Mouse (Mus musculus): ENCODE results near the gene Atxn1. TPM values are rescaled to one million over a fixed set of nuclear protein-coding genes. Genes with fewer than 3 reads are reported as not detected.

Atxn1 gene
- total and polyA plus RNA-seq, 3 experiments = 0.39 to 1.1 TPM; not detected in 1

DNA sequence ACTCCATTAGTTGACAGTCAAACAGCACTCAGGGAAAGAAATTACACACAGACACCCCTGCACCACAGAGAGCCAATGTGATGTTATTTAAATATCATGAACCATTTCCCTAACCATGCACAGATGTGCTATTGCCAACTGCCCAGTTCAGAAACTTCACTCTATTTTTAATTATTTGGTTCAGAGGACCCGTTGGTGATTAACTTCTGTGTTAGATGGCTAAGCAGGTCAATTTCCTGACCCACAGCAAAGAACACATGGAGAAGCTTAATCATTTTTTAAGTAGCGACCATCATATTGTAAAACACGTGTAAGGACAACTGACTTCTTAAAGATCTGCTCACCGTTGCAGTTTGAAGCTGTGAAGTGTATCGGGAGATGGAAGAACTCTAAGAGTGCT, 26.7 kb downstream of the Atxn1 start:
- H3K4me3 ChIP-seq (ENCODE audit: control insufficient read depth in 1 of 2, insufficient read depth in 1 of 2, low read depth in 2 of 2, low read length in 2 of 2) = no peak overlapping the region
- H3K9ac ChIP-seq (ENCODE audit: control insufficient read depth, low read depth, low read length, poor library complexity, severe bottlenecking) = no peak overlapping the region
- DNase-seq (ENCODE audit: low read depth, low spot score) = no peak
- no peaks in the 10 kb centered on the region for H3K79me2 ChIP-seq (ENCODE audit: control insufficient read depth, insufficient read depth, low read length, poor library complexity)
- H3K36me3 ChIP-seq (ENCODE audit: control insufficient read depth in 1 of 2, insufficient read depth in 2 of 2, low read length in 2 of 2) = no peaks in the 10 kb centered on the region
- H3K27ac ChIP-seq (ENCODE audit: control insufficient read depth, low read depth, low read length) = no peak overlapping the region
- no peak for TF ChIP-seq ZMIZ1 (IDR thresholded peaks at IDR 0.05; ENCODE audit: low read depth, low read length)
- no peak for TF ChIP-seq TBP (IDR thresholded peaks at IDR 0.05; ENCODE audit: low read depth, low read length)
- no peak for TF ChIP-seq SIN3A (IDR thresholded peaks at IDR 0.05; ENCODE audit: low read length)
- TF ChIP-seq ZNF384 (IDR thresholded peaks at IDR 0.05; ENCODE audit: low read depth, low read length) = no peak
- TF ChIP-seq ZKSCAN1 (IDR thresholded peaks at IDR 0.05; ENCODE audit: low read depth, low read length) = no peak
- no peak for TF ChIP-seq CHD2 (IDR thresholded peaks at IDR 0.05; ENCODE audit: low read length)
- TF ChIP-seq TAL1 (IDR thresholded peaks at IDR 0.05; ENCODE audit: low read length) = no peak
- no peaks in the 10 kb centered on the region for H3K9me3 ChIP-seq (replicated peaks; ENCODE audit: insufficient read depth, low read length)
- H3K27me3 ChIP-seq (ENCODE audit: control insufficient read depth in 1 of 2, insufficient read depth in 2 of 2, low read length in 2 of 2) = no peaks in the 10 kb centered on the region
- no peaks in the 10 kb centered on the region; a peak in 1 of 4 replicates for H3K4me1 ChIP-seq (ENCODE audit: control insufficient read depth in 1 of 2, insufficient read depth in 2 of 2, low read length in 2 of 2)

DNA sequence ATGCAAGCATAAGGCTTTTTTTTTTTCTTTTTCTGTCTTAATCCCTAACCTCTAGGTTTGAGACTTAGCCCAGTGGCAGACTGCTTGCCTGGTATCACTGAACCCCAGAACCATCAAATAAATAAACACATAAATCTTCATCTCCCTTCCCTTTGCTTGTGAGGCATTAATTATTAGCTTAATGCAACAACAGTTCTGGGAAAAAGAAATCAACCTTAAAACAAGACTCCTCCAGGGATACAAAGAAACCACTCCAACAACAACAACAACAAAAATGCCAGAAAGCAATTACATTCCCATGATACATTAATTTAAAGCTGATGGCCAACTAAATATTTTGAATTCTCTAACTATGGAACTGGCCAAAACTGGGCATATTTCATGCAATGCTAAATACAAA, 28.0 kb downstream of the Atxn1 start:
- Histone ChIP-seq H3K27ac (ENCODE audit: control insufficient read depth, low read depth, low read length) (no peak overlapping the region), H3K4me1 (ENCODE audit: control insufficient read depth in 1 of 2, insufficient read depth in 2 of 2, low read length in 2 of 2) (no peaks in the 10 kb centered on the region), H3K9me3 (replicated peaks; ENCODE audit: insufficient read depth, low read length) (no peaks in the 10 kb centered on the region), H3K9ac (ENCODE audit: control insufficient read depth, low read depth, low read length, poor library complexity, severe bottlenecking) (no peak overlapping the region), H3K4me3 (ENCODE audit: control insufficient read depth in 1 of 2, insufficient read depth in 1 of 2, low read depth in 2 of 2, low read length in 2 of 2) (no peak overlapping the region), H3K79me2 (ENCODE audit: control insufficient read depth, insufficient read depth, low read length, poor library complexity) (no peaks in the 10 kb centered on the region), H3K36me3 (ENCODE audit: control insufficient read depth in 1 of 2, insufficient read depth in 2 of 2, low read length in 2 of 2) (no peaks in the 10 kb centered on the region), H3K27me3 (ENCODE audit: control insufficient read depth in 1 of 2, insufficient read depth in 2 of 2, low read length in 2 of 2) (no peaks in the 10 kb centered on the region)
- DNase-seq (ENCODE audit: low read depth, low spot score) = no peak
- TF ChIP-seq MAZ (IDR thresholded peaks at IDR 0.05; ENCODE audit: low read depth, low read length) = no peak
- TF ChIP-seq KAT2A (conservative IDR thresholded peaks at IDR 0.05; ENCODE audit: low read depth, low read length) = no peak

DNA sequence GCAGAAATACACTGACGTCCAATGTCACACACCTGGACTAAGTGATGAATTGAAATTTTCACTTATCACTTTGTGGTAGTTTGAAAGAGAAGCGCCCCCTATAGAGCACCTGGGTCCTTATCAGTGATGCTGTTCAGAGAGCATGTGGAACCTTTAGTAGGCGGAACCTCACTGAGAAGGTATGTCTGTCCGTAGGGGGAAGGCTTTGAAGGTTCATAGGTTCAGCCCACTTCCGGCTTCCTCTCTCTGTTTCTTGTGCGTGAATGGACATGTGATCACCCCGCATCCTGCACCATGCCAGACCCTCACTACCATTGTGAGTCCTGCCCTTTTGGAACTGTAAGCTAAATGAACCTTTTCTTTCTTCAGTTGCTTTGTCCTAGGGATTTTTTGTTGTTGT, 29.0 kb downstream of the Atxn1 start:
- Histone ChIP-seq H3K9me3 (replicated peaks; ENCODE audit: insufficient read depth, low read length) (no peaks in the 10 kb centered on the region), H3K9ac (ENCODE audit: control insufficient read depth, low read depth, low read length, poor library complexity, severe bottlenecking) (no peak overlapping the region), H3K27me3 (ENCODE audit: control insufficient read depth in 1 of 2, insufficient read depth in 2 of 2, low read length in 2 of 2) (no peaks in the 10 kb centered on the region), H3K36me3 (ENCODE audit: control insufficient read depth in 1 of 2, insufficient read depth in 2 of 2, low read length in 2 of 2) (no peaks in the 10 kb centered on the region), H3K4me1 (ENCODE audit: control insufficient read depth in 1 of 2, insufficient read depth in 2 of 2, low read length in 2 of 2) (no peaks in the 10 kb centered on the region), H3K4me3 (ENCODE audit: control insufficient read depth in 1 of 2, insufficient read depth in 1 of 2, low read depth in 2 of 2, low read length in 2 of 2) (no peak overlapping the region), H3K79me2 (ENCODE audit: control insufficient read depth, insufficient read depth, low read length, poor library complexity) (no peaks in the 10 kb centered on the region), H3K27ac (ENCODE audit: control insufficient read depth, low read depth, low read length) (no peak overlapping the region)
- TF ChIP-seq CTCF (IDR thresholded peaks at IDR 0.05 in 2 of 3, conservative IDR thresholded peaks at IDR 0.05 in 1 of 3; ENCODE audit: control insufficient read depth in 1 of 3, insufficient read depth in 1 of 3, low read depth in 2 of 3, low read length in 3 of 3, poor library complexity in 1 of 3, severe bottlenecking in 1 of 3) (peak in 1 of 3 experiments; percentile 24; a peak in 1 of 6 replicates), JUND (IDR thresholded peaks at IDR 0.05; ENCODE audit: low read depth, low read length) (no peak)
- no peak for DNase-seq (ENCODE audit: low read depth, low spot score)
